ENCODE assay signal across 15 mouse cellular contexts in the genomic region with DNA sequence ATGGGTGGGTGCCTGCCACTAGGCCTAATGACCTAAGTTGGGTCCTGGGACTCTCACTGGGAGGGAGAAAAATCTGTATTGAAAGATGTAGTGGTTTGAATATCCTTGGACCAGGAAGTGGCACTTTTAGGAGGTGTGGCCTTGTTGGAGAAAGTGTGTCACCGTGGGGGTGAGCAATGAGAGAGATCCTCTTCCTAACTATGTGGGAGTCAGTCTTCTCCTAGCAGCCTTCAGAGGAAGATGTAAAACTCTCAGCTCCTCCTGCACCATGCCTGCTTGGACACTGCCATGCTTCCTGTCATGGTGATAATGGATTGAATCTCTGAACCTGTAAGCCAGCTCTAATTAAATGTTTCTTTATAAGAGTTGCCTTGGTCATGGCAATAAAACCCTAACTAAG.
A peak's percentile ranks its signal among the peaks of the same experiment; 100 is the strongest.
DNase-seq lines count a peak whose midpoint lies in the region; ATAC-seq lines count a peak whose summit lies in the region.
"Had no signal": no experiment of that assay in that cellular context is flagged by ENCODE, and none has a peak within 500 bp of the region (broad histone marks: within the 10 kb centered on the region; RNA-seq: fewer than 3 reads in every experiment).

No protein-coding gene starts in this region.

- intact Hi-C loops in left cerebral cortex, postnatal 10 days (cut with DNase I): no loop called here

- ATAC-seq in cerebellum, adult (ENCODE audit: insufficient number of reproducible peaks, low FRiP score, low TSS enrichment): no peak
- ATAC-seq: intestine, embryonic 15.5 days had no signal

- DNase-seq in frontal cortex, adult 2 months (ENCODE audit: extremely low spot score in 1 of 2, low spot score in 1 of 2): peak; percentile 11 to 56
- DNase-seq in frontal cortex, postnatal 14 days (ENCODE audit: low spot score in 2 of 2): no peak
- peak; percentile 21 to 38 for DNase-seq in left cerebral cortex, adult 18-20 months (ENCODE audit: low spot score in 2 of 2)
- DNase-seq in left cerebral cortex, postnatal 10 days (ENCODE audit: extremely low spot score in 1 of 2, low spot score in 2 of 2): no peak
- DNase-seq in right cerebral cortex, adult 2 months (ENCODE audit: low spot score in 2 of 2): peak; percentile 27 to 37
- DNase-seq in right cerebral cortex, postnatal 36 days (ENCODE audit: low spot score in 2 of 2): no peak
- DNase-seq: adrenal gland, postnatal 14 days; cerebellum, adult 11 months; cerebellum, adult 8-10 months; cerebellum, postnatal 14 days; gastrocnemius, postnatal 36 days; heart, adult 2 months; heart, postnatal 14 days had no signal

Comparison
In these comparisons a context has a peak if more than half of its experiments do, and no peak if none do; other contexts are left out.
1. DNase-seq: peak in frontal cortex, adult 2 months (2 of 2), left cerebral cortex, adult 18-20 months (2 of 2) and right cerebral cortex, adult 2 months (2 of 2); none in frontal cortex, postnatal 14 days (0 of 2), left cerebral cortex, postnatal 10 days (0 of 2) and right cerebral cortex, postnatal 36 days (0 of 2).